Mouse (Mus musculus): ENCODE results near the gene Sec24a.
"Not testable (repeated sequence)": the region's sequence is repeated elsewhere in the genome, so short reads cannot be mapped to it uniquely, and the experiment has no call there.

Sec24a gene

DNA sequence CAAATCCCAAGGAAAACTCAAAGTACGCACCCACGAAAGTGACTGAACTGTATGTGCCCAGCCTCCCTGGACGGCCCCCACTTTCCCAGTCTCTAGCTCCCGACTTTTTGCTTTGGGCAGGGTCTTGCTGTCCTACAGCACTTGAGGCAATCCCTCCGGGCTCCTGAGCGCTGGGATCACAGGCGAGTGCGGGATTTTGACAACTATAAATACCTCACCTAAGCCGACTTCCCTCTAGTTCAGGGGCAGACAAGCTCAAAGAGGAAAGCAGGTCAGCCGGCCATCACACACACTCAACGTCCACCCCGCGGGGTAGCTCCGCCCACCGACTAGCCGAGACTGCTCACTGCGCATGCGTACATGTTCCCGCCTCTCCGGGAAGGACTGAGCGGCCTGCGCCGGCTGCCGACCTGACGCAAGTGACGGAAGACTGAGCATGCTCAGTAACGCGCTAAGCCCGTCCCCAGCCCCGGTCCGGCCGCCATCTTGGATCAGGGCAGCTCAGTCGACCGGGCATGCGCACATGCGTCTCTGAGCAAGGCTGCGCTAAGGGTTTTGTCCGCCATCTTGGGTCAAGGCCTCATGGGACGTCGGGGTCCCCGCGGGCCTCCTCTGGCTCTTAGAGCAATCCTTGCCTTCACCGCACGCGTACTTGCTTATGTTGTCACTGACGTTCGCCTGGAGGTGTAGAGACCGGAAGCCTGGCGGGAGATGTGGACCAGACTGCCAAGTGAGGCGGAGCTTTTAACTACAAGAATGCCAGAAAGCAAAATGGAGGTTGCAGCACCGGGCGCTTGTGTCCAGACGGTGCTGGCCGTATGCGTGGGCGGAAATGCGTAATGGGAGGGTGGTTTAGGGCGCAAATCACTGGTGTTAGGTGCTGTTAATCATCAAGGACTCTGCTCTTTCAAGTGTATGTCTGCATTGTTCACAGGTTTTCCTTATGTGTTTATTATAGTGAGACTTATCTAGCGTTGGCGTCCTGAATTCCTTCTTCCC lies 74.8 kb downstream of the Sec24a start, which contains the start of gene 0610009B22Rik:
TSS of gene 0610009B22Rik (minus strand) at position 545 of the 999 bp plus-strand sequence.
- DNase-seq (ENCODE audit: low spot score): peak; percentile 100

DNA sequence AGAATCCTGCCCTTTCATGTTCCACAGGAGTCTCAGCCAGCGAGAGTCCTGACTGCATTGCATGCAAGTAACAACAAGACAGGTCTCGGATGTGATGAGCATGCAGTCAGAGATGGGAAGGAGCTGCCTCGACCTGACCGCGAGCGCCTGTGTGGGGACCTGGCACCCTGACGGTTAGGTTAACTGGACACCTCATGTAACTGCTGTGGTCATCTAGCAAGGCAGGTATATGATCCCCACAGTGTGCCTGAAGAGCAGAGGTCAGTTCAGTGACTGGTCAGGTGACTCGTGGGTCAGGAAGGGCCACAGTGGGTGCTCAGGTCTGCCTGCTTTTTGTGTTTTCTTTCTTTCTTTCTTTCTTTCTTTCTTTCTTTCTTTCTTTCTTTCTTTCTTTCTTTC lies 81.5 kb downstream of the Sec24a start:
- no peak for DNase-seq (ENCODE audit: low spot score)

DNA sequence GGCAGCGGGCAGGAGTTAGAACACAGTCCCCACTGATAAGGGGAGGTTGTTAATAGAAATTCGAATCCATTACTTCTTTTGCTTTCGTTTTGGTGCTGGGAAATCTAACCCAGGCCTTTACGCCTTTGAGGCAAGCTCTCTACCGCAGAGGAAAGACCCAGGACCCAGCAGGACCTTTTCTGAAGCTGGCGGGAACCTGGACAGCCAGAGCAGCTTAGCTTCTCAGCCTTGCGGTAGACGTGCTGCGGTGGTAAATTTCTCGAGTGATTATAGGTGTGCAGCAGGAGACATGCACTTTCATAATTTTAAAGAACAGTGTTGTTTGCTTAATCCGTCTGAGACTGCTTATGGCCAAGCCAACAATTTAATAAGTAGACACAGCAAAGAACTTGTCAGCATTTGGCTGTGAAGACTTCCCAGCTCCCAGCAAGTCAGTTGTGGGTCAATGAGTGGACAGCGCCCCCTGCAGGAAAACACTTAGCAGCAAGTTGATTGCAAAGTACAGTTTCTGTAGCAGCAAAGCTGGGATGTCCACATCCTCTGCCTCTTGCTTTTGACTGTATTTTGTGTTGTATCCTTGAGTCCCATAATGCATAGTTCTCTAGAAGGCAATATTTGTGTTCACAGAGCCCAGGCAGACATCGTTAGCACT lies 82.0 kb downstream of the Sec24a start:
- DNase-seq (ENCODE audit: low spot score): peak; percentile 85

DNA sequence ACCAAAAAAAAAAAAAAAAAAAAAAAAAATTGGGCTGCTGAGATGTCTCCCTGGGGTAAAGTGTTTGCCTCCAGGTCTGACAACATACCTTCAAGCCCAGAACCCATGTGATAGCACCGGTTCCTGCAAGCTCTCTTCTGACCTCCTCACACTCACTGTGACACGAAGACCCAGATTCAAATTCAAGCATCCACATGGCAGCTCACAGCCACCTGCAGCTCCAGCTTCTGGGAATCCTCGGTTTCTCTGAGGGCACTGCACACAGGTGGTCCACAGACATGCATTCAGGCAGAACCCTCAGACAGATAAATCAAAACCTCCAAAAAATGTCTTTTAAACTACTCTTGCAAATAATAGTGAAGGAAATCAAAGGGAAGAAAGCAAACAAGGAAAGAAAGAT lies 84.0 kb downstream of the Sec24a start:
- no peak for DNase-seq (ENCODE audit: low spot score)

GRCm38 (mm10) chr11:51677737-51678418 lies 85.6 kb downstream of the Sec24a start:
- DNase-seq (ENCODE audit: low spot score): no peak

DNA sequence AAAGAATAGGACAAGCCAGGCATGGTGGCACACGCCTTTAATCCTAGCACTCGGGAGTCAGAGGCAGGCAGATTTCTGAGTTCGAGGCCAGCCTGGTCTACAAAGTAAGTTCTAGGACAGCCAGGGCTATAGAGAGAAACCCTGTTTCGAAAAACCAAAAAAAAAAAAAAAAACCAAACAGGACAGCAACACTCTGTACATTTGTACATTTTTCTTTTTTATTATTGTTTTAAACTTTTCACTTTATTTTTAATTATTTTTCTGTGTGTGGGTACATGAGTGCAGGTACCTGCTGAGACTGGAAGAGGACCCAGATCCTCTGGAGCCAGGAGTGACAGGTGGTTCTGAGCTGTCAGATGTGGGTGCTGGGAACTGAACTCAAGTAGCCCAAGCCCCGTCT lies 88.0 kb downstream of the Sec24a start:
- no peak for DNase-seq (ENCODE audit: low spot score)

DNA sequence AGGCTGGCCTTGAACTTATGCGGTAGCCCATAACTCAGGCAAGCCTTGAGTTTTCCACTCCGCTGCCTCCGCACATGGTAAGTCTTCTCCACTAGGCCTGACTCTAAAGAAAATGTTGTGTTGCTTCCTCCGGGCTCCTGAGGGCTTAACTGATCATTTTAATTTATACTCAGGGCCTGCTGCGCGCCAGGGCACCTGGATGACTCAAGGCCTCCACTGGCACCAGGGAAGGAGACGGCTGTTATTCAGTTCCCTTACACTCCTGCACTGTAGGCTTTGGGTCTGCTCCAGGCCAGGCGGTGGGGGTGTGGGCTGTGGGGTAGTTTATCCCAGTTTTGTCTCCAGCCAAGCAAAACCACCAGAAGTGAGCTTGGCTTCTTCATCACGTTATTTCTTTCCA lies 90.1 kb downstream of the Sec24a start:
- DNase-seq (ENCODE audit: low spot score): peak; percentile 56

- DNase-seq (ENCODE audit: low spot score): no peak
Observed at GRCm38 (mm10) chr11:51671376-51671775, 92.1 kb downstream of the Sec24a start.

DNA sequence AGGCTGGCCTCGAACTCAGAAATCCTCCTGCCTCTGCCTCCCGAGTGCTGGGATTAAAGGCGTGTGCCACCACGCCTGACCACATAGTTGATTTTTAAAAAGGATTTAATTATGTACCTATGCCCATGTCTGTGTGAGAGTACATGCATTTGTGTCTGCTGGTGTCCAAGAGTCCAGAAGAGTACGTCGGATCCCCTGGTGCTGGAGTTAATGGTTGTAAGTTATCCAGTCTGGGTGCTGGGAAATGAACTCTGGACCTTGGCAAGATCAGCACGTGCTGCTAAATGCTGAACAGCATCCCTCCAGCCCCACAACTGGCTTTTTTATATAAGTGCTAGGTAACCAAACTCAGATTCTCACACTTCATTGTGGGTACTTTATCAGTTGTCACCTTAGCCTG lies 92.6 kb downstream of the Sec24a start:
- DNase-seq (ENCODE audit: low spot score): no peak

GRCm38 (mm10) chr11:51664747-51665146 lies 98.7 kb downstream of the Sec24a start:
- not testable (repeated sequence) for DNase-seq (ENCODE audit: low spot score)

DNA sequence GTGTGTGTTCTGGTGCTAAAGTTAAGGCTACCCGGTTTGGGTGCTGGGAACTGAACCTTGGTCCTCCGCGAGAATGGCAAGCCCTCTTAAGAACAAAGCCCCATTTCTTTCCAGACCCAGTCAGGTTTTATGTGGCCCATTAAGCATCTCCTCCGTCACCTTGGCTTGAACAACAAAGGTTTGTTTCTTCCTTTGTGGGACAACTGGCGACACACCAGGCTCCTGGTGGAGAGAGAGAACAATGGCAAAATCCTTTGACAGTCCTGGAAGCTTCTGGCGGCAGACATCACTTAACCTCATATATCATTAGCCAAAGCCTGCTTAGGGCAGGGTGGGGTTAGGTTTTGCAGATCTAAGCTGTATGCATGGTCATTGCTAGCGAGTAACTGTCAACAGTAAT lies 100.8 kb downstream of the Sec24a start:
- no peak for DNase-seq (ENCODE audit: low spot score)

GRCm38 (mm10) chr11:51661867-51662365 lies 101.5 kb downstream of the Sec24a start:
- DNase-seq (ENCODE audit: low spot score): no peak

GRCm38 (mm10) chr11:51658705-51659104 lies 104.7 kb downstream of the Sec24a start:
- peak; percentile 38 for DNase-seq (ENCODE audit: low spot score)

- no peak for DNase-seq (ENCODE audit: low spot score)
Observed at GRCm38 (mm10) chr11:51658291-51658690, 105.1 kb downstream of the Sec24a start.

- DNase-seq (ENCODE audit: low spot score): peak; percentile 24
Observed at GRCm38 (mm10) chr11:51656798-51657521, 106.5 kb downstream of the Sec24a start.

GRCm38 (mm10) chr11:51654891-51655290 lies 108.5 kb downstream of the Sec24a start:
- no peak for DNase-seq (ENCODE audit: low spot score)

DNA sequence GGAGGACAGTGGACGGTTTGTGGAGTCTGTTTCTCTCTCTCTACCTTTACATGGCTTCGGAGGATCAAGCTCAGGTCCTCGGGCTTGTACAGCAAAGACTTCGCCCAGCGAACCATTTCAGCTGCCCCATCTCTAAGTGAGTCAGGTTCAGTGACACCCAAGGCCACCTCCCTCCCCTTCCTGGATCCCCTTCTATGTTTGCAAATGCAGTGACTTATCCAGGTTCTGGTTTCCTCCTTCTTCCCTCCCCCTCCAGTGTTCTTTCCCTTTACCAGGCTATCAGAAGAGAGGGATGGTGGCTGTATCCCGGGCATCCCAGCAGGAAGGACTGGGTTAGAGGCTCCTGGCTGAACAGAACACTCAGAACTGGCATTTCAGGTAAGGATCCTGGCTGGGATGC lies 109.7 kb downstream of the Sec24a start:
- DNase-seq (ENCODE audit: low spot score): no peak

GRCm38 (mm10) chr11:51652889-51653418 lies 110.5 kb downstream of the Sec24a start:
- no peak for DNase-seq (ENCODE audit: low spot score)

DNA sequence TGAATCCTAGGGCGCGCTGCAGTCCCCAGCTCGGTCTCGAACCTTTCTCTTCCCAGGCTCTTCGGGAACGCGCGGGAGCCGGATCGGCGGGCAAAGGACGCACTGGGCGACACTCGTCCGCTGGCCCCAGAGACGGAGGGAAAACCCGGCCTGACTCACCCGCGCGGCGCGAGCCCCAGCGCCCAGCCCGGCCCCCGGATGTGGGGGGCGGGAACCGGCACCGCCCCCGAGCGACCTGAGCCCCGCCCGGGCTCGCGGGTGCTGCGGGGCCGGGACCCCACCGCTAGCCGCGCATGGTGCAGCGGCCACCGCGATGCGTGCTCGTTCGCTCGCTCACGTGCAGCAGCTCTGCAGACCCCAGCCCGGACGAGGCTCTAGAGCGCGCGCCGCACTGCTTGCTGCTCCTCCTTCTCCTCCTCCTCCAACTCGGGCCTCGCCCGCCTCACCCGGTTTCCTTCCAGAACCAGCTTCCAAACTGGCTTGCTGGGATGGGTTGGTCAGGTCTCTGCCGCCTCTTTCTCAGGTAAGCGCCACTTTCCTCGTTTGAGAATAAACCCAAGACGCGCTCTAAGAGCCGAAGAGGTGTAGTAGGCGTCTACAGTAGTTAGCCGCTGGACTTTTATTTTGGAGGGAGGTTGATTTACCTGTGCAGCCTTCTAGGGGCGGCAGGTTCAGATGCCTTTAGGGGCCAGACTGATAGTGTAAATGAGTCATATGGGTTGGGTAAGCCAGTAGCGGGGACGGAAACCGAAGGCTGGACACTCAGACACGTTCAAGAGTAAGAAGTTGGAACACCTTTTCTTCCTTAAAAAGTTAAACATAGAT lies 112.5 kb downstream of the Sec24a start, which contains the start of the genes N4bp3 and D930048N14Rik:
TSS of gene N4bp3 (minus strand) at position 152 of the 825 bp plus-strand sequence.
TSS of gene D930048N14Rik (plus strand) at position 264 of the 825 bp plus-strand sequence.
- DNase-seq (ENCODE audit: low spot score): peak; percentile 80

DNA sequence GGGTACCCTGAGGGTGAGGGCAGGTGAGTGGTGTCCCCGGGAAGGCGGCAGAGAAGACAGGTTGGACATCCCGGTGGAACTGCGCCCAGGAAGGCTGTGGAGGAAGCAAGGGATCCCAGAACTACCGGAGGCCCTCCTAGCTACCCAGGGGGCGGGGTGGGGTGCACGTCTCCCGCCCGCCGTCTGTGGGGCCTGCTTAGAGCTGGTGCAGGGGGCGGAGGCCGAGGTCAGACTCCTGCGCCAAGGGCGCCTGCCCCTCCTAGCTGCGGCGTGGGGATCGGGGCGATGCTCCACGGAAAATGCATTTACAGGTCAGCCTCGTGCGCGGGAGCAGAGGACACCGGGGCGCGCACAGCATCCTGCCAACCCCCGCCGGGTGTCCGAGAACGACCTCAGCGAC lies 113.2 kb downstream of the Sec24a start:
- peak; percentile 43 for DNase-seq (ENCODE audit: low spot score)

Data from ovary, postnatal 36 days (tissue).